Mouse (Mus musculus) ES-Bruce4 (cell line): ENCODE results near the gene Nab2. TPM values are rescaled to one million over a fixed set of nuclear protein-coding genes. Genes with fewer than 3 reads are reported as not detected.

Experiments
- H3K27ac ChIP-seq: 2 replicates; pipeline ENCODE4 v1.5.1; 2012; ENCODE audit warnings: low read length, inconsistent platforms; ENCODE audit not compliant: insufficient read depth
- H3K27me3 ChIP-seq: 2 replicates; pipeline ENCODE4 v1.6.1; 2012; ENCODE audit warnings: mild to moderate bottlenecking, low read length, inconsistent platforms; ENCODE audit not compliant: control insufficient read depth, poor library complexity, insufficient read depth, severe bottlenecking
- H3K36me3 ChIP-seq: 2 replicates; pipeline ENCODE4 v1.6.1; 2012; ENCODE audit warnings: inconsistent platforms, mild to moderate bottlenecking, low read length, moderate library complexity; ENCODE audit not compliant: control insufficient read depth, poor library complexity, insufficient read depth, severe bottlenecking
- H3K4me1 ChIP-seq: one replicate; pipeline ENCODE4 v1.8.1; 2011; ENCODE audit warnings: low read length; ENCODE audit not compliant: control insufficient read depth, insufficient read depth
- H3K4me3 ChIP-seq: 2 replicates; pipeline ENCODE4 v1.5.1; 2011; ENCODE audit warnings: low read depth, mild to moderate bottlenecking, low read length
- H3K9ac ChIP-seq: 2 replicates; pipeline ENCODE4 v1.6.1; 2012; ENCODE audit warnings: low read depth, mild to moderate bottlenecking, inconsistent platforms; ENCODE audit not compliant: poor library complexity, severe bottlenecking
- H3K9me3 ChIP-seq: replicated peaks from 2 replicates; pipeline ENCODE4 v1.6.1; 2012; ENCODE audit warnings: mild to moderate bottlenecking, low read length, inconsistent platforms; ENCODE audit not compliant: control insufficient read depth, poor library complexity, insufficient read depth, severe bottlenecking
- CTCF ChIP-seq: IDR thresholded peaks from one replicate; pipeline ENCODE4 v1.8.1; 2011; ENCODE audit warnings: low read depth, low read length
- EP300 ChIP-seq: IDR thresholded peaks from 2 replicates; pipeline ENCODE4 v1.6.1; 2011; ENCODE audit warnings: low read depth, low read length; ENCODE audit not compliant: insufficient read depth
- POLR2A ChIP-seq: IDR thresholded peaks from one replicate; pipeline ENCODE4 v1.8.1; 2011; ENCODE audit warnings: low read length; ENCODE audit not compliant: insufficient read depth
- polyA plus RNA-seq: library from polyadenylated mRNA; stranded (reverse); fragments of >200 nt; gene quantifications from 2 replicates; pipeline ENCODE4 v1.2.4, GENCODE M21; 2011; ENCODE audit warnings: low read depth; ENCODE audit not compliant: missing spikeins, insufficient read depth, insufficient read length

The Nab2 gene
- polyA plus RNA-seq, 1 experiment: 5.5 TPM

- peak overlapping the region; percentile 48; the same call in 1 of the 2 replicates for H3K27ac ChIP-seq
Measured at GRCm38 (mm10) chr10:127675859-127676398, 7.6 kb upstream of the Nab2 start.

GRCm38 (mm10) chr10:127674794-127675522, 6.6 kb upstream of the Nab2 start:
- no peak overlapping the region for H3K4me3 ChIP-seq
- TF ChIP-seq CTCF (peak; percentile 72), POLR2A (no peak), EP300 (no peak)
- H3K36me3 ChIP-seq: no peaks in the 10 kb centered on the region; the same call in 1 of the 2 replicates
- H3K9me3 ChIP-seq: no peaks in the 10 kb centered on the region
- no peaks in the 10 kb centered on the region for H3K27me3 ChIP-seq
- H3K27ac ChIP-seq: no peak overlapping the region
- no peak overlapping the region for H3K9ac ChIP-seq
- H3K4me1 ChIP-seq: no peaks in the 10 kb centered on the region

More at GRCm38 (mm10) chr10:127675859-127676398, 7.6 kb upstream of the Nab2 start:
- H3K27me3 ChIP-seq: no peaks in the 10 kb centered on the region
- no peaks in the 10 kb centered on the region for H3K9me3 ChIP-seq
- no peaks in the 10 kb centered on the region for H3K4me1 ChIP-seq
- no peaks in the 10 kb centered on the region; the same call in 1 of the 2 replicates for H3K36me3 ChIP-seq
- peak overlapping the region; percentile 71 for H3K9ac ChIP-seq
- TF ChIP-seq POLR2A: no peak
- H3K4me3 ChIP-seq: no peak overlapping the region

- Histone ChIP-seq H3K27ac (no peak overlapping the region), H3K9me3 (no peaks in the 10 kb centered on the region)
- TF ChIP-seq EP300 (no peak), CTCF (no peak), POLR2A (no peak)
Measured at GRCm38 (mm10) chr10:127674046-127674655, 5.8 kb upstream of the Nab2 start.

GRCm38 (mm10) chr10:127671276-127671675, 2.9 kb upstream of the Nab2 start:
- no peaks in the 10 kb centered on the region for H3K4me1 ChIP-seq
- no peaks in the 10 kb centered on the region for H3K36me3 ChIP-seq
- H3K27ac ChIP-seq: no peak overlapping the region
- H3K9ac ChIP-seq: no peak overlapping the region
- no peak for TF ChIP-seq POLR2A
- no peak for TF ChIP-seq EP300
- peak; percentile 68 for TF ChIP-seq CTCF
- no peaks in the 10 kb centered on the region for H3K9me3 ChIP-seq
- H3K27me3 ChIP-seq: no peaks in the 10 kb centered on the region
- H3K4me3 ChIP-seq: no peak overlapping the region

More at GRCm38 (mm10) chr10:127674046-127674655, 5.8 kb upstream of the Nab2 start:
- H3K36me3 ChIP-seq: no peaks in the 10 kb centered on the region
- no peak overlapping the region for H3K9ac ChIP-seq
- H3K4me3 ChIP-seq: no peak overlapping the region
- H3K4me1 ChIP-seq: no peaks in the 10 kb centered on the region
- no peaks in the 10 kb centered on the region for H3K27me3 ChIP-seq

- no peaks in the 10 kb centered on the region for H3K9me3 ChIP-seq
- no peak overlapping the region for H3K9ac ChIP-seq
- no peak overlapping the region for H3K27ac ChIP-seq
- TF ChIP-seq CTCF (no peak), EP300 (no peak), POLR2A (no peak)
- no peaks in the 10 kb centered on the region for H3K36me3 ChIP-seq
- H3K4me1 ChIP-seq: no peaks in the 10 kb centered on the region
- no peaks in the 10 kb centered on the region for H3K27me3 ChIP-seq
- H3K4me3 ChIP-seq: no peak overlapping the region
Measured at GRCm38 (mm10) chr10:127670185-127670584, 1.8 kb upstream of the Nab2 start.

- Histone ChIP-seq H3K27ac (no peak overlapping the region), H3K4me3 (no peak overlapping the region), H3K27me3 (no peaks in the 10 kb centered on the region), H3K9ac (peak overlapping the region; percentile 21; the same call in 1 of the 2 replicates), H3K4me1 (no peaks in the 10 kb centered on the region), H3K9me3 (no peaks in the 10 kb centered on the region), H3K36me3 (no peaks in the 10 kb centered on the region)
- TF ChIP-seq EP300: no peak
- TF ChIP-seq CTCF: no peak
- TF ChIP-seq POLR2A: no peak
Measured at GRCm38 (mm10) chr10:127669170-127669569, 802 bp upstream of the Nab2 start.
